ENCODE assay signal across 25 mouse cellular contexts in the genomic region with DNA sequence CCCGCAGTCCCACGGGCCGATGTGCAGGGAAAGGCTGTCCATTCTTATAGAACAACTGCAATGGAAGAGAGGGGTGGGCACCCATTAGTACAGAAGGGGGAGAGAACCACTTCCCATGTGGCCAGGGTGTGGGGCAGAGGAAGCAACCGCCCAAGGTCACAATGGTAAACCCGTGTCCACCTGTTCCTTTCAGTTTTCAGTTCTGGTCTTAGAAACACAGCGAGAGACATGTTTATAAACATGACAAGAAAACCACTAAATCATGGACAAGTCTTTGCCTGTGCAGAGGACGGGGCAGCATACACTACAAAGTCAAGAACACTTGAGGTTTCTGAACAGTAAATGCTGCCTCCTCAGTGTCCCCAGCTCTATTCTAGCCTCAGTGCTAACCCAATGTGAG.
"Had no signal": no experiment of that assay in that cellular context is flagged by ENCODE, and none has a peak within 500 bp of the region (broad histone marks: within the 10 kb centered on the region; RNA-seq: fewer than 3 reads in every experiment).

No protein-coding gene starts in this region.

- H3K27ac ChIP-seq: heart, embryonic 15.5 days; hindbrain, embryonic 13.5 days; hindbrain, embryonic 15.5 days; hindbrain, postnatal 0 days; kidney, embryonic 15.5 days; kidney, postnatal 0 days; limb, embryonic 10.5 days; limb, embryonic 12.5 days; liver, embryonic 13.5 days; liver, embryonic 15.5 days had no signal

- ATAC-seq: hindbrain, postnatal 0 days; intestine, embryonic 16.5 days had no signal

- H3K4me1 ChIP-seq: hindbrain, embryonic 13.5 days; hindbrain, embryonic 15.5 days; kidney, embryonic 15.5 days; limb, embryonic 10.5 days; limb, embryonic 12.5 days had no signal

- H3K4me3 ChIP-seq: heart, adult 2 months; heart, embryonic 13.5 days; heart, embryonic 15.5 days; hindbrain, embryonic 13.5 days; hindbrain, embryonic 15.5 days; kidney, embryonic 15.5 days; limb, embryonic 10.5 days; limb, embryonic 12.5 days; liver, embryonic 13.5 days; liver, embryonic 15.5 days had no signal

- DNase-seq: gastrocnemius, postnatal 14 days; gastrocnemius, postnatal 36 days; heart, adult 11 months; heart, adult 2 months; kidney, adult 11 months; kidney, adult 2 months; kidney, adult 9 months; kidney, postnatal 14 days; kidney, postnatal 36 days; layer of hippocampus, adult 9-11 months; layer of hippocampus, postnatal 36 days; liver; liver, embryonic 13.5 days had no signal

- H3K4me2 ChIP-seq: heart, embryonic 11.5 days; heart, embryonic 13.5 days; heart, embryonic 15.5 days; hindbrain, embryonic 13.5 days; hindbrain, embryonic 15.5 days; kidney, embryonic 15.5 days; limb, embryonic 12.5 days; liver, embryonic 13.5 days; liver, embryonic 15.5 days had no signal

- H3K27me3 ChIP-seq: heart, embryonic 13.5 days; heart, embryonic 15.5 days; hindbrain, embryonic 13.5 days; hindbrain, embryonic 15.5 days; kidney, embryonic 15.5 days; limb, embryonic 12.5 days; liver, embryonic 13.5 days; liver, embryonic 15.5 days had no signal

- H3K9me3 ChIP-seq: heart, embryonic 13.5 days; heart, embryonic 15.5 days; hindbrain, embryonic 13.5 days; hindbrain, embryonic 15.5 days; kidney, embryonic 15.5 days; limb, embryonic 10.5 days; limb, embryonic 12.5 days; liver, embryonic 13.5 days; liver, embryonic 15.5 days had no signal

- H3K9ac ChIP-seq: heart, embryonic 13.5 days; heart, embryonic 15.5 days; hindbrain, embryonic 13.5 days; hindbrain, embryonic 15.5 days; kidney, embryonic 15.5 days; limb, embryonic 12.5 days; liver, embryonic 13.5 days; liver, embryonic 15.5 days had no signal
